Mouse (Mus musculus): ENCODE results near the gene Slc35a2. TPM values are rescaled to one million over a fixed set of nuclear protein-coding genes. Genes with fewer than 3 reads are reported as not detected.

The Slc35a2 gene
- polyA plus RNA-seq, 1 experiment from 2014 or later = 30.5 TPM

- 82% methylated on average over 1 of the region's 1 CpGs for WGBS
- no peak overlapping the region for H3K9ac ChIP-seq (ENCODE audit: low read length)
- no peaks in the 10 kb centered on the region for H3K27me3 ChIP-seq (ENCODE audit: control insufficient read depth, insufficient read depth, low read length)
- no peak overlapping the region for H3K4me3 ChIP-seq (ENCODE audit: low read length)
- no peaks in the 10 kb centered on the region for H3K4me1 ChIP-seq (ENCODE audit: control insufficient read depth, insufficient read depth, low read length)
- H3K36me3 ChIP-seq (ENCODE audit: control insufficient read depth, insufficient read depth) = peaks cover 3% of the 10 kb centered on the region
- H3K27ac ChIP-seq (ENCODE audit: low read length) = no peak overlapping the region
- H3K4me2 ChIP-seq (ENCODE audit: low read depth, low read length) = no peak overlapping the region
- no peaks in the 10 kb centered on the region for H3K9me3 ChIP-seq (replicated peaks; ENCODE audit: control insufficient read depth, low read length)
- ATAC-seq (replicated peaks; ENCODE audit: extremely low read depth, insufficient read depth, low FRiP score) = no peak
Measured at GRCm38 (mm10) chrX:7863181-7863580, 20.6 kb upstream of the Slc35a2 start.

GRCm38 (mm10) chrX:7864551-7864950, 19.3 kb upstream of the Slc35a2 start:
- Histone ChIP-seq H3K36me3 (ENCODE audit: control insufficient read depth, insufficient read depth) (peaks cover 4% of the 10 kb centered on the region), H3K4me1 (ENCODE audit: control insufficient read depth, insufficient read depth, low read length) (no peaks in the 10 kb centered on the region), H3K4me3 (ENCODE audit: low read length) (no peak overlapping the region), H3K27me3 (ENCODE audit: control insufficient read depth, insufficient read depth, low read length) (no peaks in the 10 kb centered on the region), H3K9ac (ENCODE audit: low read length) (no peak overlapping the region), H3K27ac (ENCODE audit: low read length) (no peak overlapping the region), H3K9me3 (replicated peaks; ENCODE audit: control insufficient read depth, low read length) (no peaks in the 10 kb centered on the region), H3K4me2 (ENCODE audit: low read depth, low read length) (no peak overlapping the region)
- WGBS = 74% methylated on average over 3 of the region's 3 CpGs
- no peak for ATAC-seq (replicated peaks; ENCODE audit: extremely low read depth, insufficient read depth, low FRiP score)

GRCm38 (mm10) chrX:7865343-7865742, 18.5 kb upstream of the Slc35a2 start:
- no peak overlapping the region for H3K9ac ChIP-seq (ENCODE audit: low read length)
- 49% methylated on average over 2 of the region's 2 CpGs for WGBS
- no peak overlapping the region for H3K4me2 ChIP-seq (ENCODE audit: low read depth, low read length)
- ATAC-seq (replicated peaks; ENCODE audit: extremely low read depth, insufficient read depth, low FRiP score) = no peak
- H3K4me3 ChIP-seq (ENCODE audit: low read length) = no peak overlapping the region
- H3K27ac ChIP-seq (ENCODE audit: low read length) = no peak overlapping the region
- peaks cover 4% of the 10 kb centered on the region for H3K36me3 ChIP-seq (ENCODE audit: control insufficient read depth, insufficient read depth)
- no peaks in the 10 kb centered on the region for H3K4me1 ChIP-seq (ENCODE audit: control insufficient read depth, insufficient read depth, low read length)
- H3K9me3 ChIP-seq (replicated peaks; ENCODE audit: control insufficient read depth, low read length) = no peaks in the 10 kb centered on the region
- H3K27me3 ChIP-seq (ENCODE audit: control insufficient read depth, insufficient read depth, low read length) = no peaks in the 10 kb centered on the region

- 41% methylated on average over 2 of the region's 2 CpGs for WGBS
- no peak overlapping the region for H3K4me2 ChIP-seq (ENCODE audit: low read depth, low read length)
- no peak for ATAC-seq (replicated peaks; ENCODE audit: extremely low read depth, insufficient read depth, low FRiP score)
- H3K27me3 ChIP-seq (ENCODE audit: control insufficient read depth, insufficient read depth, low read length) = no peaks in the 10 kb centered on the region
- peaks cover 4% of the 10 kb centered on the region for H3K36me3 ChIP-seq (ENCODE audit: control insufficient read depth, insufficient read depth)
- H3K4me1 ChIP-seq (ENCODE audit: control insufficient read depth, insufficient read depth, low read length) = no peaks in the 10 kb centered on the region
- no peak overlapping the region for H3K27ac ChIP-seq (ENCODE audit: low read length)
- no peaks in the 10 kb centered on the region for H3K9me3 ChIP-seq (replicated peaks; ENCODE audit: control insufficient read depth, low read length)
- H3K9ac ChIP-seq (ENCODE audit: low read length) = no peak overlapping the region
- no peak overlapping the region for H3K4me3 ChIP-seq (ENCODE audit: low read length)
Measured at GRCm38 (mm10) chrX:7865786-7866185, 18.0 kb upstream of the Slc35a2 start.

- WGBS = 84% methylated on average over 1 of the region's 1 CpGs
- H3K9me3 ChIP-seq (replicated peaks; ENCODE audit: control insufficient read depth, low read length) = no peaks in the 10 kb centered on the region
- H3K27ac ChIP-seq (ENCODE audit: low read length) = no peak overlapping the region
- no peak overlapping the region for H3K4me3 ChIP-seq (ENCODE audit: low read length)
- H3K9ac ChIP-seq (ENCODE audit: low read length) = no peak overlapping the region
- no peaks in the 10 kb centered on the region for H3K4me1 ChIP-seq (ENCODE audit: control insufficient read depth, insufficient read depth, low read length)
- no peak overlapping the region for H3K4me2 ChIP-seq (ENCODE audit: low read depth, low read length)
- H3K36me3 ChIP-seq (ENCODE audit: control insufficient read depth, insufficient read depth) = peaks cover 4% of the 10 kb centered on the region
- H3K27me3 ChIP-seq (ENCODE audit: control insufficient read depth, insufficient read depth, low read length) = no peaks in the 10 kb centered on the region
- ATAC-seq (replicated peaks; ENCODE audit: extremely low read depth, insufficient read depth, low FRiP score) = no peak
Measured at GRCm38 (mm10) chrX:7867141-7867540, 16.7 kb upstream of the Slc35a2 start.

GRCm38 (mm10) chrX:7868506-7868905, 15.3 kb upstream of the Slc35a2 start:
- 62% methylated on average over 2 of the region's 2 CpGs for WGBS
- H3K9ac ChIP-seq (ENCODE audit: low read length) = no peak overlapping the region
- no peak for ATAC-seq (replicated peaks; ENCODE audit: extremely low read depth, insufficient read depth, low FRiP score)
- no peak overlapping the region for H3K4me3 ChIP-seq (ENCODE audit: low read length)
- H3K36me3 ChIP-seq (ENCODE audit: control insufficient read depth, insufficient read depth) = peaks cover 8% of the 10 kb centered on the region
- H3K27ac ChIP-seq (ENCODE audit: low read length) = no peak overlapping the region
- H3K4me2 ChIP-seq (ENCODE audit: low read depth, low read length) = no peak overlapping the region
- no peaks in the 10 kb centered on the region for H3K27me3 ChIP-seq (ENCODE audit: control insufficient read depth, insufficient read depth, low read length)
- no peaks in the 10 kb centered on the region for H3K4me1 ChIP-seq (ENCODE audit: control insufficient read depth, insufficient read depth, low read length)
- H3K9me3 ChIP-seq (replicated peaks; ENCODE audit: control insufficient read depth, low read length) = no peaks in the 10 kb centered on the region

GRCm38 (mm10) chrX:7869826-7870225, 14.0 kb upstream of the Slc35a2 start:
- Histone ChIP-seq H3K4me1 (ENCODE audit: control insufficient read depth, insufficient read depth, low read length) (no peaks in the 10 kb centered on the region), H3K4me3 (ENCODE audit: low read length) (no peak overlapping the region), H3K27me3 (ENCODE audit: control insufficient read depth, insufficient read depth, low read length) (no peaks in the 10 kb centered on the region), H3K9ac (ENCODE audit: low read length) (no peak overlapping the region), H3K9me3 (replicated peaks; ENCODE audit: control insufficient read depth, low read length) (no peaks in the 10 kb centered on the region), H3K36me3 (ENCODE audit: control insufficient read depth, insufficient read depth) (peaks cover 11% of the 10 kb centered on the region), H3K27ac (ENCODE audit: low read length) (no peak overlapping the region), H3K4me2 (ENCODE audit: low read depth, low read length) (no peak overlapping the region)
- ATAC-seq (replicated peaks; ENCODE audit: extremely low read depth, insufficient read depth, low FRiP score) = no peak
- WGBS = 55% methylated on average over 3 of the region's 3 CpGs

GRCm38 (mm10) chrX:7878007-7878419, 5.8 kb upstream of the Slc35a2 start, which contains the start of gene Pim2:
Gene Pim2 (plus strand): TSS chrX:7878262.
- Histone ChIP-seq H3K4me1 (ENCODE audit: control insufficient read depth, insufficient read depth, low read length) (peaks cover 8% of the 10 kb centered on the region), H3K9me3 (replicated peaks; ENCODE audit: control insufficient read depth, low read length) (no peaks in the 10 kb centered on the region), H3K27me3 (ENCODE audit: control insufficient read depth, insufficient read depth, low read length) (no peaks in the 10 kb centered on the region), H3K4me2 (ENCODE audit: low read depth, low read length) (peak within 1 kb of the TSS; percentile 78), H3K36me3 (ENCODE audit: control insufficient read depth, insufficient read depth) (peaks cover 5% of the 10 kb centered on the region; the same call in 1 of the 2 replicates), H3K4me3 (ENCODE audit: low read length) (peak within 1 kb of the TSS; percentile 57), H3K9ac (ENCODE audit: low read length) (peak within 1 kb of the TSS; percentile 68), H3K27ac (ENCODE audit: low read length) (no peak within 1 kb of the TSS)
- ATAC-seq (replicated peaks; ENCODE audit: extremely low read depth, insufficient read depth, low FRiP score) = peak; percentile 90
- whole genome bisulfite sequencing = 8% methylated on average over 37 of the region's 38 CpGs

GRCm38 (mm10) chrX:7878495-7878894, 5.3 kb upstream of the Slc35a2 start:
- Histone ChIP-seq H3K4me2 (ENCODE audit: low read depth, low read length) (peak overlapping the region; percentile 78), H3K9me3 (replicated peaks; ENCODE audit: control insufficient read depth, low read length) (no peaks in the 10 kb centered on the region), H3K36me3 (ENCODE audit: control insufficient read depth, insufficient read depth) (peaks cover 3% of the 10 kb centered on the region; the same call in 1 of the 2 replicates), H3K4me1 (ENCODE audit: control insufficient read depth, insufficient read depth, low read length) (peaks cover 8% of the 10 kb centered on the region), H3K27me3 (ENCODE audit: control insufficient read depth, insufficient read depth, low read length) (no peaks in the 10 kb centered on the region), H3K4me3 (ENCODE audit: low read length) (peak overlapping the region; percentile 57), H3K27ac (ENCODE audit: low read length) (no peak overlapping the region), H3K9ac (ENCODE audit: low read length) (peak overlapping the region; percentile 68)
- peak; percentile 29; the same call in 1 of the 2 replicates for ATAC-seq (replicated peaks; ENCODE audit: extremely low read depth, insufficient read depth, low FRiP score)
- 11% methylated on average over 21 of the region's 21 CpGs for WGBS

Measured in heart, embryonic 16.5 days (tissue).